Mouse (Mus musculus) pancreas, adult 10 weeks (tissue): ENCODE measurements around the gene Slc30a6. TPM values are rescaled to one million over a fixed set of nuclear protein-coding genes. Genes with fewer than 3 reads are reported as not detected.

Source experiments
- polyA plus RNA-seq: library from polyadenylated mRNA; stranded (reverse); fragments of 350-450 nt; fragmentation: Illumina TruSeq; extraction: RNeasy Lipid Tissue Mini Kit (QIAGEN cat#74804); gene quantifications from one replicate; pipeline ENCODE4 v1.2.3, GENCODE M21; 2015; ENCODE audit warnings: low read depth, low replicate concordance; ENCODE audit not compliant: insufficient read depth

Gene Slc30a6
- 8.1 TPM for polyA plus RNA-seq

GRCm38 (mm10) chr17:74395383-74396065, at the start of gene Slc30a6:
Gene Slc30a6 (plus strand): TSS chr17:74395608.

GRCm38 (mm10) chr17:74458711-74459408, 63.5 kb downstream of the Slc30a6 start, which contains the start of gene Nlrc4:
Gene Nlrc4 (minus strand): TSS chr17:74459142.

Other genes with a start within 250 kb of the Slc30a6 start
- gene Memo1, start 100.1 kb upstream of the Slc30a6 start, polyA plus RNA-seq: 6.9 TPM
- gene Dpy30, start 71.7 kb upstream of the Slc30a6 start, polyA plus RNA-seq: 10.4 TPM
- gene Spast, start 56.6 kb upstream of the Slc30a6 start, polyA plus RNA-seq: 4.0 TPM
- gene Nlrc4, start 63.5 kb downstream of the Slc30a6 start, polyA plus RNA-seq: 0.22 TPM
- 9.6 TPM for gene Yipf4, start 93.9 kb downstream of the Slc30a6 start, polyA plus RNA-seq
- 23.5 TPM for gene Birc6, start 132.7 kb downstream of the Slc30a6 start, polyA plus RNA-seq